18 mouse cellular contexts compared by ENCODE assay signal in genomic region chr6:141257434-141258202, GRCm38 (mm10). TPM values are rescaled to one million over a fixed set of nuclear protein-coding genes. Genes with fewer than 3 reads are reported as not detected.
A peak's percentile ranks its signal among the peaks of the same experiment; 100 is the strongest.
DNase-seq lines count a peak whose midpoint lies in the region; ATAC-seq and TF ChIP-seq lines count a peak whose summit lies in the region.
"Had no signal": no experiment of that assay in that cellular context is flagged by ENCODE, and none has a peak within 500 bp of the region (broad histone marks: within the 10 kb centered on the region; RNA-seq: fewer than 3 reads in every experiment).

No protein-coding gene starts in this region.

- ATAC-seq in embryonic facial prominence, embryonic 11.5 days (replicated peaks; ENCODE audit: insufficient number of reproducible peaks, low FRiP score, low TSS enrichment, low read depth), result no peak
- ATAC-seq in megakaryocyte progenitor cell, adult 5-6 weeks (replicated peaks; ENCODE audit: poor library complexity), result peak; percentile 72

- H3K27ac ChIP-seq in embryonic facial prominence, embryonic 11.5 days (replicated peaks; ENCODE audit: low read depth, low read length), result no peak overlapping the region
- H3K27ac ChIP-seq in embryonic facial prominence, embryonic 10.5 days (replicated peaks), result no peak overlapping the region
- H3K27ac ChIP-seq in kidney, adult 2 months (ENCODE audit: insufficient read depth, low read depth, low read length), result no peak overlapping the region
- no peak overlapping the region for H3K27ac ChIP-seq in hindbrain, embryonic 10.5 days
- H3K27ac ChIP-seq: embryonic facial prominence, embryonic 15.5 days; midbrain, embryonic 12.5 days; neural tube, embryonic 13.5 days had no signal

- H3K4me2 ChIP-seq in embryonic facial prominence, embryonic 11.5 days (ENCODE audit: low read depth, low read length), result no peak overlapping the region
- H3K4me2 ChIP-seq: embryonic facial prominence, embryonic 15.5 days; midbrain, embryonic 12.5 days; neural tube, embryonic 13.5 days had no signal

- TF ChIP-seq CTCF in kidney, adult 2 months (conservative IDR thresholded peaks at IDR 0.05; ENCODE audit: insufficient read depth, insufficient read length, low read depth, low read length), result peak; percentile 51

- peak; percentile 14 for DNase-seq in embryonic facial prominence, embryonic 11.5 days (ENCODE audit: low spot score)
- DNase-seq in embryonic facial prominence, embryonic 10.5 days (ENCODE audit: low spot score), result no peak
- DNase-seq in kidney, adult 2 months, result no peak
- DNase-seq in kidney, postnatal 14 days, result no peak
- DNase-seq in lung, postnatal 10 days, result peak; percentile 34
- DNase-seq in lung, postnatal 4 days, result no peak
- no peak for DNase-seq in hindbrain, embryonic 10.5 days (ENCODE audit: low spot score)
- DNase-seq: adrenal gland, postnatal 10 days; cerebellum, adult 11 months; heart, postnatal 36 days; liver; right cerebral cortex, postnatal 14 days; thymus, postnatal 14 days had no signal

- no peak overlapping the region for H3K4me3 ChIP-seq in embryonic facial prominence, embryonic 11.5 days (ENCODE audit: low read depth, low read length)
- no peak overlapping the region for H3K4me3 ChIP-seq in embryonic facial prominence, embryonic 10.5 days
- H3K4me3 ChIP-seq in kidney, adult 2 months (ENCODE audit: insufficient read depth, low read depth, low read length), result no peak overlapping the region
- no peak overlapping the region for H3K4me3 ChIP-seq in hindbrain, embryonic 10.5 days
- H3K4me3 ChIP-seq: embryonic facial prominence, embryonic 15.5 days; midbrain, embryonic 12.5 days; neural tube, embryonic 13.5 days had no signal

- H3K9me3 ChIP-seq in embryonic facial prominence, embryonic 11.5 days (replicated peaks; ENCODE audit: control insufficient read depth, low read length), result no peaks in the 10 kb centered on the region
- H3K9me3 ChIP-seq in embryonic facial prominence, embryonic 10.5 days, result no peaks in the 10 kb centered on the region
- H3K9me3 ChIP-seq in hindbrain, embryonic 10.5 days, result no peaks in the 10 kb centered on the region
- H3K9me3 ChIP-seq: embryonic facial prominence, embryonic 15.5 days; midbrain, embryonic 12.5 days; neural tube, embryonic 13.5 days had no signal

- H3K27me3 ChIP-seq in embryonic facial prominence, embryonic 11.5 days (ENCODE audit: control insufficient read depth, insufficient read depth, low read length), result no peaks in the 10 kb centered on the region
- H3K27me3 ChIP-seq in embryonic facial prominence, embryonic 10.5 days (replicated peaks; ENCODE audit: low read depth, poor library complexity, severe bottlenecking), result peaks cover 2% of the 10 kb centered on the region; the same call in 1 of the 2 replicates
- no peaks in the 10 kb centered on the region for H3K27me3 ChIP-seq in kidney, adult 2 months (replicated peaks; ENCODE audit: control insufficient read depth, insufficient read depth, low read length)
- H3K27me3 ChIP-seq in hindbrain, embryonic 10.5 days (ENCODE audit: insufficient read depth, poor library complexity, severe bottlenecking), result peaks cover 5% of the 10 kb centered on the region; the same call in 1 of the 2 replicates
- H3K27me3 ChIP-seq: embryonic facial prominence, embryonic 15.5 days had no signal

- H3K4me1 ChIP-seq in embryonic facial prominence, embryonic 11.5 days (ENCODE audit: control insufficient read depth, insufficient read depth, low read length), result no peaks in the 10 kb centered on the region; the same call in 1 of the 2 replicates
- H3K4me1 ChIP-seq in embryonic facial prominence, embryonic 10.5 days, result peaks cover 27% of the 10 kb centered on the region
- no peaks in the 10 kb centered on the region for H3K4me1 ChIP-seq in kidney, adult 2 months (ENCODE audit: control insufficient read depth, insufficient read depth, low read length)
- 0 out of 2 replicates have a peak, but pooled peaks cover 8% of the 10 kb centered on the region for H3K4me1 ChIP-seq in hindbrain, embryonic 10.5 days (replicated peaks)
- H3K4me1 ChIP-seq: midbrain, embryonic 12.5 days; neural tube, embryonic 13.5 days had no signal

- no peak overlapping the region for H3K9ac ChIP-seq in embryonic facial prominence, embryonic 11.5 days (replicated peaks; ENCODE audit: low read length)
- H3K9ac ChIP-seq: embryonic facial prominence, embryonic 15.5 days; midbrain, embryonic 12.5 days; neural tube, embryonic 13.5 days had no signal

- H3K36me3 ChIP-seq in embryonic facial prominence, embryonic 11.5 days (replicated peaks; ENCODE audit: control insufficient read depth, insufficient read depth, low read depth, low read length), result no peaks in the 10 kb centered on the region
- no peaks in the 10 kb centered on the region for H3K36me3 ChIP-seq in embryonic facial prominence, embryonic 10.5 days (replicated peaks)
- no peaks in the 10 kb centered on the region for H3K36me3 ChIP-seq in kidney, adult 2 months (ENCODE audit: control insufficient read depth, insufficient read depth, low read length)
- no peaks in the 10 kb centered on the region for H3K36me3 ChIP-seq in hindbrain, embryonic 10.5 days
- H3K36me3 ChIP-seq: embryonic facial prominence, embryonic 15.5 days; midbrain, embryonic 12.5 days; neural tube, embryonic 13.5 days had no signal

- TF ChIP-seq POLR2A in kidney, adult 2 months (IDR thresholded peaks at IDR 0.05; ENCODE audit: low read depth, low read length), result no peak

- whole genome bisulfite sequencing in embryonic facial prominence, embryonic 11.5 days, result 81% methylated on average over 6 of the region's 6 CpGs
- 80% methylated on average over 6 of the region's 6 CpGs for WGBS in embryonic facial prominence, embryonic 10.5 days
- WGBS in kidney, adult 2 months, result 74% methylated on average over 6 of the region's 6 CpGs
- 90% methylated on average over 6 of the region's 6 CpGs for WGBS in hindbrain, embryonic 10.5 days

RNA-seq across cellular contexts. Expression of gene Pde3a, which starts 8.5 kb away (rescaled TPM):
- 2.8 and 3.9 TPM in 2 replicates for polyA plus RNA-seq in embryonic facial prominence, embryonic 11.5 days (2014; fragmentation: Nextera tagmentation; extraction: Ambion mirVana)
- polyA plus RNA-seq in embryonic facial prominence, embryonic 10.5 days (2016; fragmentation: Nextera tagmentation; extraction: Ambion mirVana), result 1.3 and 2.0 TPM in 2 replicates
- polyA plus RNA-seq in kidney, adult 2 months (2012; rRNA removed), result 4.1 and 4.2 TPM in 2 replicates
- not detected in 2 replicates for total RNA-seq in megakaryocyte progenitor cell, adult 5-6 weeks (2015)
- total RNA-seq in megakaryocyte progenitor cell, adult 5-6 weeks (2017), result not detected in 2 replicates
- polyA plus RNA-seq in hindbrain, embryonic 10.5 days (2016; fragmentation: Nextera tagmentation; extraction: Ambion mirVana), result 1.1 TPM in 2 replicates
- polyA plus RNA-seq: C2C12 had no signal

Comparison
In these comparisons a context has a peak if more than half of its experiments do, and no peak if none do; other contexts are left out.
1. DNase-seq: peak in embryonic facial prominence, embryonic 11.5 days (single experiment) and lung, postnatal 10 days (single experiment); none in embryonic facial prominence, embryonic 10.5 days (single experiment), kidney, adult 2 months (single experiment), kidney, postnatal 14 days (single experiment), lung, postnatal 4 days (0 of 2) and hindbrain, embryonic 10.5 days (single experiment).